Mouse (Mus musculus): ENCODE measurements around the gene Slc25a44.
"Not testable (repeated sequence)": the region's sequence is repeated elsewhere in the genome, so short reads cannot be mapped to it uniquely, and the experiment has no call there.

Slc25a44 gene

GRCm38 (mm10) chr3:88367517-88367916, 57.4 kb downstream of the Slc25a44 start:
- DNase-seq (ENCODE audit: low read depth, low spot score): not testable (repeated sequence)

GRCm38 (mm10) chr3:88366830-88367428, 58.0 kb downstream of the Slc25a44 start:
- not testable (repeated sequence) for DNase-seq (ENCODE audit: low read depth, low spot score)

GRCm38 (mm10) chr3:88365705-88366361, 59.1 kb downstream of the Slc25a44 start:
- no peak for DNase-seq (ENCODE audit: low read depth, low spot score)

GRCm38 (mm10) chr3:88364337-88364736, 60.6 kb downstream of the Slc25a44 start, which contains the start of gene Paqr6:
Gene Paqr6, plus strand, starts transcription at chr3:88364584.
- DNase-seq (ENCODE audit: low read depth, low spot score): no peak

- no peak for DNase-seq (ENCODE audit: low read depth, low spot score)
Measured at GRCm38 (mm10) chr3:88363700-88364099, 61.2 kb downstream of the Slc25a44 start.

GRCm38 (mm10) chr3:88361612-88362313, 63.2 kb downstream of the Slc25a44 start:
- no peak for DNase-seq (ENCODE audit: low read depth, low spot score)

GRCm38 (mm10) chr3:88361096-88361495, 63.8 kb downstream of the Slc25a44 start:
- no peak for DNase-seq (ENCODE audit: low read depth, low spot score)

Measured in retina, adult 2 months (tissue).